Mouse (Mus musculus) embryo, embryonic 11.5 days (tissue): ENCODE data around the gene Hsd17b1.

Experiments used
- DNase-seq: peaks from one replicate; pipeline ENCODE4 v3.0.0-alpha.2; 2012; ENCODE audit warnings: low read depth, low spot score

Gene Hsd17b1

GRCm38 (mm10) chr11:101127075-101127474, 48.9 kb downstream of the Hsd17b1 start:
- DNase-seq = no peak

GRCm38 (mm10) chr11:101128996-101129577, 50.9 kb downstream of the Hsd17b1 start:
- no peak for DNase-seq
